8 mouse cellular contexts compared by ENCODE assay signal in the genomic region with DNA sequence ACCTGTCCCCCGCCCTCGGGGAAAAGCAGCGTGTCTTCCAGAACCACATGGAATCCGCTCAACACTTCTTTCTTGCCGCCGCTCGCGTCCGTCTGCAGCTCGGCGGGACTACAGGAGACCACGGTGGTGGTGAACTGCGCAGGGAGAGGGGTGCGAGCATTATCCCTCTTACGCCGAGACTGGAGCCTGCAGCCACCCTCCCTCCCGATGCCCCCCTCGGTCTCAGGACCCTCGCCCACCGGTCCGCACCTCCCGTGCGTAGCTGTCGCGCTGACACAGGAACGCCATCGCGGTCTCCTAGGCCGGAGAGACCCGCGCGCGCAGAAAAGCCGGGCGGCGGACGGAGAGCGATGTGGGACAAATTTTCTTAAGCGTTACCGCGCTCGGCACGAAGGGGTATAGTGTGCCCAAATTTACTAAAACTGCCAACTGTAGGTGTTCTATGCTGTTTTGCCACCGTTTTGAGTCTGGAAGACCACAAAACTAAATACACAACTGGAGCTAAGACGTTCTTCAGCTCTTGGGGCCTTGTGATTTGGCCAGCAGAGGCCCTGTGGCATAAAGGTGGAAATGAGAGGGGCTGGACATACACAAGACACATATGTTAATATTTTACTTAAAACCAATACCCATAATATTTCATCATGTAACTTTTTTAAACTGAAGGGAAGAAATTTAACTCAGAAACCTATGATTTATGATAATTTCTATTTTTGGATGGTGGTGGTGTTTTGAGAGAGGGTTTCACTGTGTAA. TPM values are rescaled to one million over a fixed set of nuclear protein-coding genes. Genes with fewer than 3 reads are reported as not detected.
DNase-seq lines count a peak whose midpoint lies in the region; ATAC-seq and TF ChIP-seq lines count a peak whose summit lies in the region.

A gene (minus strand): TSS at position 515 of the 755 bp plus-strand sequence.

- H3K4me3 ChIP-seq in hindbrain, postnatal 0 days (ENCODE audit: low read length) = peak within 1 kb of the TSS; percentile 82

- H3K4me1 ChIP-seq in hindbrain, postnatal 0 days (ENCODE audit: insufficient read depth, low read length) = no peaks in the 10 kb centered on the region

- peak; percentile 89 for ATAC-seq in activated CD4-positive, CD25-positive, alpha-beta regulatory T cell, adult 4 months
- peak; percentile 92 for ATAC-seq in common myeloid progenitor, adult 5-6 weeks (replicated peaks; ENCODE audit: low read depth, poor library complexity, severe bottlenecking)
- peak; percentile 81 for ATAC-seq in hindbrain, postnatal 0 days

- peaks cover 5% of the 10 kb centered on the region for H3K36me3 ChIP-seq in hindbrain, postnatal 0 days (ENCODE audit: insufficient read depth, low read length)

- TF ChIP-seq CTCF in hindbrain, postnatal 0 days (IDR thresholded peaks at IDR 0.05; ENCODE audit: low read depth) = no peak; the same call in 1 of the 2 replicates

- peak within 1 kb of the TSS; percentile 65 for H3K4me2 ChIP-seq in hindbrain, postnatal 0 days (ENCODE audit: low read depth, low read length)

- H3K9me3 ChIP-seq in hindbrain, postnatal 0 days (ENCODE audit: low read length) = no peaks in the 10 kb centered on the region

- DNase-seq in gastrocnemius, adult 8-10 months (ENCODE audit: low spot score in 2 of 2) = peak; percentile 67 to 77
- peak; percentile 91 for DNase-seq in hindbrain, postnatal 0 days (ENCODE audit: low spot score)
- peak; percentile 91 to 92 for DNase-seq in left cerebral cortex, adult 18-20 months (ENCODE audit: low spot score in 2 of 2)
- DNase-seq in lung, postnatal 4 days = peak; percentile 90 to 93
- peak; percentile 74 for DNase-seq in retina, postnatal 7 days (ENCODE audit: low read depth, low spot score)
- peak; percentile 74 to 90 for DNase-seq in urinary bladder, adult 18-20 months (ENCODE audit: low spot score in 2 of 2)

- WGBS in hindbrain, postnatal 0 days = under 1% methylated on average over 45 of the region's 45 CpGs

- no peaks in the 10 kb centered on the region for H3K27me3 ChIP-seq in hindbrain, postnatal 0 days (ENCODE audit: insufficient read depth, low read length)

- peak within 1 kb of the TSS; percentile 88 for H3K9ac ChIP-seq in hindbrain, postnatal 0 days (replicated peaks; ENCODE audit: low read length)

- H3K27ac ChIP-seq in hindbrain, postnatal 0 days = peak within 1 kb of the TSS; percentile 87

RNA-seq across cellular contexts. Expression of the gene that starts here (rescaled TPM):
- polyA plus RNA-seq in activated CD4-positive, CD25-positive, alpha-beta regulatory T cell, adult 4 months (2017; shearing (Covaris generic)) = 10 to 100 TPM; 33.5 to 42.6 TPM
- 51.6 and 69.0 TPM in 2 replicates for total RNA-seq in common myeloid progenitor, adult 5-6 weeks (2017)
- total RNA-seq in gastrocnemius, adult 8-10 months (2022) = 10 to 100 TPM; 17.4 to 25.9 (median 25.2) TPM
- 62.5 and 69.4 TPM in 2 replicates for total RNA-seq in hindbrain, postnatal 0 days (2014; rRNA removed)
- 89.9 and 91.6 TPM in 2 replicates for polyA plus RNA-seq in hindbrain, postnatal 0 days (2015; fragmentation: Nextera tagmentation; extraction: Ambion mirVana)
- 10 to 100 TPM; 47.6 to 48.8 TPM for total RNA-seq in left cerebral cortex, adult 18-20 months (2021)

Comparison
In these comparisons a context has a peak if more than half of its experiments do, and no peak if none do; other contexts are left out.
1. Peak in every context shown above with its lines: DNase-seq, ATAC-seq, H3K4me3 ChIP-seq and H3K27ac ChIP-seq.